Comparison of ENCODE assay signal across 25 mouse cellular contexts in genomic region chr11:119112721-119113120, GRCm38 (mm10).
"Had no signal": no experiment of that assay in that cellular context is flagged by ENCODE, and none has a peak within 500 bp of the region (broad histone marks: within the 10 kb centered on the region; RNA-seq: fewer than 3 reads in every experiment).

No protein-coding gene starts in this region.

- H3K4me3 ChIP-seq: gastrocnemius, adult 2 months; heart, embryonic 10.5 days; heart, embryonic 12.5 days; hindbrain, embryonic 10.5 days; hindbrain, embryonic 12.5 days; kidney, embryonic 15.5 days; limb, embryonic 12.5 days had no signal

- H3K9me3 ChIP-seq: heart, embryonic 10.5 days; hindbrain, embryonic 10.5 days; hindbrain, embryonic 12.5 days; kidney, embryonic 15.5 days; limb, embryonic 12.5 days had no signal

- ATAC-seq: hindbrain, embryonic 16.5 days; inflammation-experienced regulatory T-cells, adult 6 months had no signal

- H3K36me3 ChIP-seq: heart, embryonic 10.5 days; heart, embryonic 12.5 days; hindbrain, embryonic 10.5 days; hindbrain, embryonic 12.5 days; kidney, embryonic 15.5 days; limb, embryonic 12.5 days had no signal

- H3K9ac ChIP-seq: heart, embryonic 12.5 days; hindbrain, embryonic 12.5 days; hindbrain, embryonic 14.5 days; kidney, embryonic 15.5 days; limb, embryonic 12.5 days had no signal

- H3K4me2 ChIP-seq: heart, embryonic 12.5 days; hindbrain, embryonic 12.5 days; hindbrain, embryonic 14.5 days; kidney, embryonic 15.5 days; limb, embryonic 12.5 days had no signal

- H3K27ac ChIP-seq: gastrocnemius, adult 2 months; heart, embryonic 10.5 days; hindbrain, embryonic 10.5 days; hindbrain, embryonic 12.5 days; hindbrain, embryonic 14.5 days; kidney, embryonic 15.5 days; kidney, postnatal 0 days; limb, embryonic 12.5 days had no signal

- H3K4me1 ChIP-seq: kidney, embryonic 15.5 days; limb, embryonic 12.5 days had no signal

- DNase-seq: gastrocnemius, adult 2 months; gastrocnemius, postnatal 10 days; gastrocnemius, postnatal 25 days; heart, adult 18-20 months; heart, postnatal 10 days; heart, postnatal 4 days; kidney, adult 11 months; kidney, adult 2 months; kidney, adult 9 months; kidney, postnatal 14 days; kidney, postnatal 36 days; layer of hippocampus, adult 9-11 months; layer of hippocampus, postnatal 36 days; left cerebral cortex, postnatal 4 days; liver had no signal
